Mouse (Mus musculus) myocyte (in vitro differentiated cells): ENCODE measurements around the gene Cd200.
"Not testable (repeated sequence)": the region's sequence is repeated elsewhere in the genome, so short reads cannot be mapped to it uniquely, and the experiment has no call there.

Experiments used
- CEBPB ChIP-seq: IDR thresholded peaks from 2 replicates; pipeline ENCODE4 v1.6.1; 2011; ENCODE audit warnings: mild to moderate bottlenecking, moderate library complexity; ENCODE audit not compliant: poor library complexity, insufficient read depth, severe bottlenecking
- E2F4 ChIP-seq: IDR thresholded peaks from one replicate; pipeline ENCODE4 v1.6.1; 2011; ENCODE audit warnings: mild to moderate bottlenecking, control low read depth, moderate library complexity; ENCODE audit not compliant: insufficient read depth
- MAX ChIP-seq: IDR thresholded peaks from one replicate; pipeline ENCODE4 v1.6.1; 2011; ENCODE audit warnings: low read depth, mild to moderate bottlenecking, control low read depth
- MYOD1 ChIP-seq, 3 experiments: IDR thresholded peaks; one replicate each; pipeline ENCODE4 v1.6.1; 2011; ENCODE audit warnings: control low read depth in 2 of 3, low read depth in 2 of 3, mild to moderate bottlenecking in 2 of 3, moderate library complexity in 1 of 3; ENCODE audit not compliant: insufficient read length in 2 of 3, control insufficient read depth in 1 of 3
- MYOG ChIP-seq, 3 experiments: IDR thresholded peaks; one replicate each; pipeline ENCODE4 v1.6.1; 2011; ENCODE audit warnings: control low read depth in 2 of 3, low read depth in 2 of 3, mild to moderate bottlenecking in 2 of 3; ENCODE audit not compliant: insufficient read length in 2 of 3, control insufficient read depth in 1 of 3, insufficient read depth in 1 of 3
- POLR2A ChIP-seq: IDR thresholded peaks from one replicate; pipeline ENCODE4 v1.6.1; 2011; ENCODE audit warnings: low read depth, mild to moderate bottlenecking, control low read depth, moderate library complexity; ENCODE audit not compliant: insufficient read length
- POLR2AphosphoS2 ChIP-seq: IDR thresholded peaks from one replicate; pipeline ENCODE4 v1.6.1; 2011; ENCODE audit warnings: low read depth, control low read depth; ENCODE audit not compliant: insufficient read length
- SRF ChIP-seq: IDR thresholded peaks from one replicate; pipeline ENCODE4 v1.6.1; 2011; ENCODE audit warnings: low read depth; ENCODE audit not compliant: control insufficient read depth, insufficient read length
- TCF12 ChIP-seq: IDR thresholded peaks from one replicate; pipeline ENCODE4 v1.6.1; 2011; ENCODE audit warnings: mild to moderate bottlenecking, control low read depth; ENCODE audit not compliant: poor library complexity, insufficient read depth, severe bottlenecking
- USF1 ChIP-seq: IDR thresholded peaks from one replicate; pipeline ENCODE4 v1.6.1; 2011; ENCODE audit warnings: low read depth, mild to moderate bottlenecking, control low read depth, moderate library complexity

DNA sequence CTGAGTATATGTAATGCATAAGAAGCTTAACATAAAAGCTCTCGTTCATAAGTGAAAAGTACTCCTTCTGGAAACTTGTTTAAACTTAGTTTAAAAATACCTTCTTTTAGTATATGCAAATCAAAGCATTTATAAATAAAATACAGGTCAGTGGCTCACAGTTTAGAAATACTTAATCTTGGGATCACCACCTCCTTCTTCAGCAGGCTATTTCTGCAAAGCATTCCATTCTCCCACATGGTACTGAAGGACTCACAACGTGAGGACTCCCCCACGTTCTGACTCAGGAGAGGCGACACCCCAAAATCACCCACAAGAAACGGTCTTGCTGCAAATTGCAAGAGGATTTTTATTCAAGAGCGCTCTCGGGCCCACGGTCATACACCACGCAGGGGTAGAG, 60.6 kb downstream of the Cd200 start:
- TF ChIP-seq POLR2A; MAX; USF1; CEBPB; MYOD1 (IDR thresholded peaks at IDR 0.05; ENCODE audit: control insufficient read depth in 1 of 3, insufficient read length in 2 of 3, low read depth in 2 of 3); POLR2AphosphoS2; TCF12; MYOG (IDR thresholded peaks at IDR 0.05; ENCODE audit: control insufficient read depth in 1 of 3, insufficient read depth in 1 of 3, insufficient read length in 2 of 3, low read depth in 2 of 3); E2F4; SRF: not testable (repeated sequence)
